Mouse (Mus musculus) fat pad, adult 2 months (tissue): ENCODE results near the gene Cygb.

ENCODE experiments used
- DNase-seq: peaks from one replicate; pipeline ENCODE4 v3.0.0-alpha.2; 2011; ENCODE audit warnings: low read depth, low spot score; ENCODE audit errors: extremely low read depth

Gene Cygb

DNA sequence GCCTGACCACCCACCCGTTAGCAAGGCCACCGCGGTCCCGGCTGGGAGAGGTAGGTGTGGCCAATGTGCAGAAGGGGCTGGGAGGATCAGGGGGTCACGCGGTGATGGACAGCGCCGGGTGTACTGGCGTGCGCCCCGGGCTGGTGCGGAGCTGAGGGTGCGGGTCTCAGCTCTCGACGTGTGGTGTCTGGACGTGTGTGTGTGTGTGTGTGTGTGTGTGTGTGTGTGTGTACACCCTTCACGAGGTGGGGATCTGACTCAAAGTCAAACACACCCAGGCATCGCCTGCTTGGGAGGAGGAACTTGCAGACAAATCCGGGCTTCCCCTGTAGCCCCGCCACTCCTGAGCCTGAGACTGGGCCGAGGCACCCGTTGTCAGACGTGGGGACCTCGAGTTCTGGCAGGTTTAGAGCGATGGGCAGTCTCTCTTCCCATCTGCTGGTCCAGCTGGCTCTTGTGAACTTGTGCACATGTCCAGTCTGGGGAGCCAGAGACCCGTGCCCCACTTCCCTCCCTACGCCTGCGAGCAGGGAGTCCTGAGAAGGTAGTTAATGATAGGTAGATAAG, at the start of gene Cygb:
Gene Cygb, minus strand, starts transcription at position 59 of the 567 bp plus-strand sequence.
- no peak for DNase-seq

DNA sequence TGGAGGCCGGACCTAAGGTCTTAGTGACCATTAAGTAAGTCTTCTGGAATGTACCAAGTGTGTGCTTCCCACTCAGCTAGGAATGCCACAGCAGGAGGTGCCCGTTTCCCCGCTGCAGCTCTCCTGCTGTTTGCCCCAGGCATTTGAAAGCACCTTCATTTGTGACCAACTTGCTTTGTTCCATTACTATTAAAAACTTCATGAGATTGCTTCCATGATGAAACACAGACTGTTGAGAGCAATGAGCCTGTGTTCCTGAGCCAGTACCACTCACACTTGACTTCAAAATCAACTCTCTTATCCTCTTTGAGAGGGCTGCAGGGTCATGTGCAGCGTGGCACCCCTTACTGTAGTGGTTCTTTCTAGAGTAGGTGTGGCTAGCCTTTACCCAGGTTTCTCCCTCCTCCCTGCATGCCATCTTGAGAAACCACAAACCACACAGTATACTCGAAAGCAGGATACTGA, 47.3 kb upstream of the Cygb start:
- no peak for DNase-seq

DNA sequence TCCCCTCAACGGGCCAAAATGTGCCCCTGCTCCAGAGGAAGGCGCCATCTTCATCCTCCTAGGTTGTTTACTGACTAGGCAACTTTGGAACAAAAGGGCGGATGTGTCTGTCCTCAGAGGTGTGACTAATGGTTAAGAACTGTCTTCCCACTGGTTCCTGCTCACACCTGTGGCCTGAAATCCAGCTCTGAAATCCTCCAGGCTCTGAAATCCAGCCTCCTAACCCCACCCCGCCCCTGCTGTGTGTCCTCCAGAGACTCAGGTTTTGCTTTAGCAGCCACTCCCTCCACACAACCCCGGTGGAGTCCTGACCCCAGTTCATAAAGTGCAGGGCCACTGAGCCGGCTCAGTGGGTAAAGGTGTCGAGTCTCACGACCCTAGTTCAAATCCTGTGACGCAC, 43.4 kb upstream of the Cygb start:
- no peak for DNase-seq

DNA sequence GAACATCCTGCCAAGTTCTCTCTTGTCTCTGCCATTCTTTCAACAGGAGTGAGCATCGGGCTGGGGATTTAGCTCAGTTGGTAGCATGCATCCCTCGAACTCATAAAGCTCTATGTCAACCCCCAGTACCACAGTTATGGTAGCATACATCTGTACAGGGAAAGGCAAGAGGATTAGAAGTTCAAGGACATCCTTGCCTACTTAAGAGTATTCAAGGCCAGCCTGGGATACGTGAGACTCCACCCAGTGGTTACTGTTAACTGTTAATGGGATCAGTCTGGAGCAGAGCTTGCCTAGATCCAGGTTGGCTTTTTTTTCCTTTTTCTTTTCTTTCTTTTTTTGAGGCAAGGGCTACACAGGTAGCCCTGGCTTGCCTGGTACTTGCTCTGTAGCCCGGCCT, 42.3 kb upstream of the Cygb start:
- no peak for DNase-seq

DNA sequence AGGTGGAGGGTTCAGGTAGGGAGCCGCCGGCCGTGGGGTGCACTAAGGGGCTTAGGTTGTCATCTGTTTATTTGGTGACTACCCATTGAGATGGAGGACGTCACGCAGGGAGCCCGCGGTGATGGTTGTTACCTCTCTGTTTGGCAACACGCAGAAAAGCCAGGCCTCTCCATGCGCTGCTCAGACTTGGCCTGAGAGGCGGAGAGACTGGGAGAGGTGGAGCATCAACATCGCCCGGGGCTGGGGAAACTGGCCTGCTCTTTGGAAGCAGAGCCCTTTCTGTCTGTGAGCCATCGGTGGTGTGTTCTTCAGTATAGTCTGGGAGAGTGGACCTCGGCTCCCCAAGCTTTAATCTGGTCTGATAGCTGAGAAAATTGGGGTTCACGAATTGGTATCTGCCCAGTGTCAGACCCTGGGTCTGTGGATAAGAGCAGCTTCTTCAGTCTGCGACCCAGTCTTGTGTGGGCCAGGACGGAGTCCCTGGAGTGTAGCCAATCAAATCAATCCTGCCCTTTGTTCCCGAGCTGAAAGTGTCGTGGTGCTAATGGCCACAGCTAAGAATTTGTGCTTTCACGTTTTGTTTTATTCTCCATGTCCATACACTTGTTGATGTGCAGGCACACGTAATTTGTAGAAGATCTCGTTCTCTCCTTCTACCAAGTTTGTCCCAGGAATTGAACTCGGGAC, 41.2 kb upstream of the Cygb start:
- DNase-seq: no peak

DNA sequence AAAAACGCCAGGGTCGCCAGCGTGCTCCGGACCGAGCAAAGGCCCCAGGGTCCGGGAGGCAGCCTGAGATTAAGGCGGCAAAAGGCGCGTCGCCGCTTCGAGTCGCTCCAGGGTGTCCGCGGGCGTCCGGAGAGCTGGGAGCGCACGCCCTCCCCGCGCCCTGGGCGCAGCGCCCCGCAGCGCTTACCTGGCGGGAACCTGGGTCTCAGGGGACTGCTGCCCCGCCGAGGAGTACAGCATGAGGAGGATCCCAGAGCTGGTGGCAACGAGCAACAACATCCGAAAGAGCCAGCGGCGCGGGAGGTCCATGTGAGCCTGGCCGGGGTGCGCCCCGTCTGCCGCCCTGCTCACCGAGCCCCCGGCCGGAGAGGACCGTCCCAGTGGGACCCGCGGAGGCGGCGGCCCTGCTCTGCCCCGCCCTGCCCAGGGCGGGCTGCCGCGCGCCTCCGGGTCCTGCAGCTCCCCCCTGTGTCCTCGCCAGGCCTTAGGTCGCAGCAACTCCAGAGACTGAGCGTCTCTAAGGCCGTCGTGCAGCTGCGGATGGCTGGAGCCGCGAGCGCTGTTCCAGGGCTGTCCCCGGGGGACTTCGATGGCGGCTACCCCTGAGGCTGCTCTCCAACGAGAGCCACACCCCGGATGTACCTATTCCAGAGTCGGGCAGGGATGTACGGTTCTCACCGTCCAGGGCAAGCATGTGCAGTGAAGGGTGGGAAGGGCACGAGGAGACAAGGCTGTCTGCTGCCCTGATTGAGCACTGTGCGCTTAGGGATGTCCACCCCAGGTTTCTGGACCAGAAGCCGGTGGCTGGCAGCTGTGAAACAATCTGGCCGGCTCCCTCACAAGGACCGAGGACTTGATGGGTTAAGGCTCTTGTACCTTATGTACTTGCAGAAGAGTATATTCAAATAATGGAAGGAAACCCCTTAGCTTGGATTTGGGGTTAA, 40.4 kb upstream of the Cygb start:
- no peak for DNase-seq

DNA sequence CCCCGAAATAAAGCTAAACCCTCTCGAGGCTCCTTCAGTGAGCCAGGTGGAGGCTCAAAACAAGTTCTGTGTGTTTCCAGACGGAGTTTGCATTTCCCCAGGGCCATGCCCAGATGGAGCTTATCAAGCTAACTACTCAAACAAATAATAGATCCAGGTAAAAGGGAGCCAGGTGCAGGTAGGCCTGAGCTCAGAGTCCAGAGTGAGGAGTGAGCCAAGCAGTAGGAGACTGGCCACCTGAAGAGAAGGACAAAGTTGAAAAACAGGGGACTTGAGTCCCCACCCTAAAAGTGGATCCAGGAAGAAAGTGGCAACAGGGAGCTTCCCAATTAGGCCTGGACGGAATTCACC, 39.8 kb upstream of the Cygb start:
- no peak for DNase-seq

DNA sequence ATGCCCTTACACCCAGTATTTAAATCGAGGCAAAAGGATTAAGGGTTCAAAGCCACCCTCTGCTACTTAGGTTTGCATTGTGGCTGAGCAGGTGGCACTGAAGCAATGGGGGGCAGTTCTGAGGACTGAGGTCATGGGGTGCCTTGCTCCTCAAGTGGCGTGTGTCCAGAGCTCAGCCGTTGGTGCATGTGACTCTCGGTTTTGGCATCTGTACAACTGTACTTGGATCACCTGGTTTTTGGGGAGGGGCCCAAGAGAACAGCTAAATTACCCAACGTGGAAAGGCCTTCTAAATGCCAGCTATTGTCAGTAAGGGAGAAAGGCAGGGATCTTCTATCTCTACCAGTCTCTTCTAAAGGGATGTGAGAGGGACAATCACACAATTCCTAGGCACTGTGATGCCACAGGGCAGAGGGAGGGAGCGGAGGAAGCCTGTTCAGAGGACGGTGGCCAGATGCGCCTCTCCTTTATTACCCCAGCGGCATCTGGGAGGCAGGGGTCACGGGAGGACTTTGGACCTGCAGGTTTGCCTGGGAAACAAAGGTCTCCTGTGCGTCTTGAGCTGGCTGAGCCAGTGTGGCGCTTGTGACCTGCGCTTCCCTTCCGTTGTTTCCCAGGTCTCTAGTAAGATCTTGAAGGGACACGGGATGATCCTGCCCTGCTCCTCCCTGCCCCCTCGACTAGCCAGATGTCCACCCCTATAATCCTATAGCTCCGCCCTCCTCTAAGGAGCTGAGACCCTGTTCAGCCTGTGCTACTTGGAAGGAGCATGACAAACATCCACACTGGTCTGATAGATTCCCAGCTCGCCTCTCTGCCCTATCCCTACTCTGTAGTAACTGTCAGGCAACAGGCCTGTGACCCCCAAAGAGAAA, 36.8 kb upstream of the Cygb start:
- DNase-seq: no peak

DNA sequence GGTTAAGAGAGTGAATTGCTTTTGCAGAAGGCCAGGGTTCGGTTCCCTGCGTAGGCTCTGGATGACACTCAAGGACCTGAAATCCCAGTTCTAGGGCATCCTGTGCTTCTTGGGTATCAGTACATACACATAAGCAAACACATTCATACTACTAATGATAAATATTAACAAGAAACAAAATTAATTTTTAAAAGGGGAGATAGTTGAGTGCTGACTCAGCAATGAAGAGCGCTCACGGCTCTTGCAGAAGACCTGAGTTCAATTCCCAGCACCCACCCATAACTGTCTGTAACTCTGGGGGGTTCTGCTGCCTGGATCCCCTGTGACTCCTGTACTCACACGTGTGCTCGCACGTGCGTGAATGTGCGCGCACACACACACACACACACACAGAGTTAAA, 35.5 kb upstream of the Cygb start:
- no peak for DNase-seq

DNA sequence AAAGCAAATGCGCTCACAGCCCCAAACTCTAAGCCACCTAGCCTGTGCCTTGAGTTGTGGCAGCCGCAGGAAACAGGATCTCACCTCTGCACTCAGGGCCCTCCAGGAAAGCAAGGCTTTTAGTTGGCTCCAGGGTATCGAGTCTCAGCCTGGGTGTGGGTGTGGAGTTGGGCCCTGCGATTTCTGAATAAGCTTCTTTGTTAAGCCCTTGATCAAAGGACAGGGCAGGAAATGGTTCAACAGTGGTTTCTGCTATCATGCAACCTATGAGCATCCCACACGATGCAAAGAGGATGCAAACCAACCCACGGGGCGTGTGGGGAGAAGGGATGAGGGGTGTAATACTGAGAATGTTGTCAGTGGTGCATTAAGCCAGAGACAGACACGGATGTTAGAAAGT, 33.8 kb upstream of the Cygb start:
- DNase-seq: no peak

DNA sequence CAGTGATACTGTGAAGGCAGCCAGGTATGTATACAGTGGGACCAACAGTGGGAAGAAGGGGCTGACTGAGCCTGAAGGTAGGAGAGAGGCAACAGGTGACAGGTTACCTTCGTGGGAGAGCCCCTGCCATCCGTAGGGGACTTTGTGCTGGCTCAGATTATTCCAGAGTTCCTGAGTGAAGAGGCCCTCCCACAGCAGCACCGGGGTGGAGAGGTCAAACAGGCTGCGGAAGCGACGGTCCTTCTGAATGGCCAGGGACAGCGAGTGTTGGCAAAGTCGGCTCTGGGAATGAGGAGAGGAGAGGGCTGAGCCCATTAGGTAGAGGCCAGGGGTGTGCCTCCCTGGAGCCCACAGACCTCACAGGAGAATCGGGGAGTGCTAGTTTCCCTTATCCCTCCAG, 31.6 kb upstream of the Cygb start:
- no peak for DNase-seq

DNA sequence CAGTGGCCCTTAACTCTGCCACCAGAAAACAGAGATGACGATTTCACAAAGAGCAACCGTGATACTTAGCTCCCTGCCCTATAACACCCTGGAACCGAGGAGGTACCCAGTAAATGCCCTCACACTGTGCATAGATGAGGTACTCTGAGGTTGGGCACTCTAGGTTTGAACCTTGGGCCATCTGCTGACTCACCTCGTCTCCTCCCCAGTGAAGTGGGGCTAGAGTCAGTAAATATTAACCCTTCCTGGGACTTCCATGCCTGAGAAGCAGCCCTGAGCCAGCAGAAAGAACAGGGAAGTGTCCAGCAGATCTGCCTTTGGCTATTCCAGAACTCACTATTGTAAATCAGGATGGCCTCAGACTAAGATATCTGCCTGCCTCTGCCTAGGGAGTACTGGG, 29.7 kb upstream of the Cygb start:
- no peak for DNase-seq

DNA sequence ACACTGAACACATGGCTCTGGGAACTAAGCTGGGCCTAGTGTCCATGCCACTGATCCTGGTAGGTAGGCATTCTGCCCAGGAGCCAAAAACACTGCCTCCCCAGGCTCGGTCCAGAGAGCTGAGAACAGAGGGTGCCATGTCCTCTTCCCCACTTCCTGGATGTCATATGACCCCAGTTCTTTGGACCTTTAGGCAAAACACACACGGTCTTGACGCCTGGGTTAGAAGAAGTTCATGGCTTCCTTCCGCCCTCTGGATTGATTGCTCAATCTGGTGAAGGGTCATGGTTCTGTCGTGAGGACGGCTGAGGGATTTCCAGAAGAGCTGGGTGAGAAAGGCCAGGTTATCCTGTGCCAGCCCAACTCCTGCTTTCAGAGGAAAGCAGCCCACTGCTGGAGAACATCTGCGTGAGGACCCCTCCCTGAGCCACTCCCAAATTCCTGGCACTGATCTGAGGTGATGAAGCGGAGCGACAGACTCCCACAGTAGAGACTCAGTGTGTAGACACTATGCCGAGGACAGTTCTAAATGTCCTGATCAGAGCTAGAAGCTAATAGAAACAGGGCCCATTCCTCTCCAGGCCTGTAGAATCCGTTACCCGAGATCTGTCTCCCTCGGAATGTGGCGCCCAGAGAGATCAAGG, 28.5 kb upstream of the Cygb start:
- no peak for DNase-seq

DNA sequence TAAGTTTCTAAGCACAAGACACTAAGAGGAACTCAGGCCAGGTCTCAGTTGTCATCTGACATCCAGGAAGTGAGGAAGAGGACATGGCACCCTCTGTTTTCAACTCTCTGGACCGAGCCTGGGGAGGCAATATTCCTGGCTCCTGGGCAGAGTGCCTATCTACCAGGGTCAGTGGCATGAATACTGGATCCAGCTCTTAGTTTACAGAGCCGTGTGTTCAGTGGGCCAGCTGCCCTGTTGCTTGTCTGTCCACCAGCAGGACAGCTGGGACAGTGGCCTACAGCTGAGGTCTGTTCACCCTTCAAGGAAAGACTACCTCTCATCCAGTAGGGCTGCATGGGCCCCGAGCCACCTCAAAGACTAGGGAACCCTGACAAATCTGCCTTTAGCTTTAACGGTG, 27.0 kb upstream of the Cygb start:
- DNase-seq: no peak

DNA sequence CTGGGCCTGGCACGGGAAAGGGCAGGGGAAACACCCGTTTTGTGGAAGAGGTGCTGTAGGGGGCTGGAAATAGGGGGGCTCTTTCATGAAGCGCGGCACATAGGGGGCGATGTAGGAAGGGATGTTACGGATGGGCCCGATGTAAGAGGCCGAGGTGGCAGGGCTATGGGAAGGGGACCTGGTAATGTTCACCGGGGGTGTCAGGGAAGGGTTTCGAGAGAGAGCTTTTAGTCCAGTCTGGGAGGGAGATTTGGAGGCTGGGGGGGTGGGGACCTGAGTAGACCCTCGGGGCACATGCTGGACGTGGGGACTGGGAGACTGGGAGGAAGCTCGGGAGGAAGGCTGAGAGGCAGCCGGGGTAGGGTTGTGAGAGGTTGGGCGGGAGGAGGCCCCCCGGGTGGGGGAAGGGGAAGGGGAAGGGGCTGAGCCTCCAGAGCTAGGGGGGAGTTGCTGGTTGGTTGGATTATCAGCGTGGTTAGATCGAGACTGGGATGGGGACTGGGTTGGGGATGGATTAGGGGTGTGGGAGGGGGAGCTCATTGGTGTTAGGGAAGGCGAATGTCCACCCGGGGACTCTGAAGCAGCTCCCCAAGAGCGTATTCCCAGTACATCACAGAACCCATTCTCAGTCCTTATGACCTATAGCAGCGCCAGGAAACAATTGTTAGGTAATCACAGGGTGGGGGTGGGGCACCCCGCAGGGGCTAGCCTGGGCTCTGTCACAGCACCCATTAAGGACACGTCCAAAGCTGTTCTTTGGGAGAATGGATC, 26.4 kb upstream of the Cygb start:
- DNase-seq: no peak

DNA sequence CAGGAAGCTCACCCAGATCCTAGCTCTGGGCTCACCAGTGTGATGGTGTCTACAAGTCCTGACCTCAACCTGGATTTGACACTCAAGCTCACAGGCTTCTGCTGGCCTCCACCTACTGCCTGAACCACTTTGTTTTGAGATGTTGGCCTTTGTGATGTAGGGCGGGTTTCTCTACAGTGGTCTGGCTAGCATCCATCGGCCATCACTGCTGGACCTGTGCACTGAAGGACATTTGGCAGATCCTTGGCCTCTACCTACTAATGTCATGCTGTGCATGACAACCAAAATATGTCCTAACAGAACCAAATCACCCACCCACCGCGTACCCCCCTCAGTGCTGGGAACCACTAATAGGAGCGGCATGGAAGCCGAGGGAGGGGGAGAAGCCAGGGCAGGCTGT, 25.0 kb upstream of the Cygb start:
- DNase-seq: no peak

DNA sequence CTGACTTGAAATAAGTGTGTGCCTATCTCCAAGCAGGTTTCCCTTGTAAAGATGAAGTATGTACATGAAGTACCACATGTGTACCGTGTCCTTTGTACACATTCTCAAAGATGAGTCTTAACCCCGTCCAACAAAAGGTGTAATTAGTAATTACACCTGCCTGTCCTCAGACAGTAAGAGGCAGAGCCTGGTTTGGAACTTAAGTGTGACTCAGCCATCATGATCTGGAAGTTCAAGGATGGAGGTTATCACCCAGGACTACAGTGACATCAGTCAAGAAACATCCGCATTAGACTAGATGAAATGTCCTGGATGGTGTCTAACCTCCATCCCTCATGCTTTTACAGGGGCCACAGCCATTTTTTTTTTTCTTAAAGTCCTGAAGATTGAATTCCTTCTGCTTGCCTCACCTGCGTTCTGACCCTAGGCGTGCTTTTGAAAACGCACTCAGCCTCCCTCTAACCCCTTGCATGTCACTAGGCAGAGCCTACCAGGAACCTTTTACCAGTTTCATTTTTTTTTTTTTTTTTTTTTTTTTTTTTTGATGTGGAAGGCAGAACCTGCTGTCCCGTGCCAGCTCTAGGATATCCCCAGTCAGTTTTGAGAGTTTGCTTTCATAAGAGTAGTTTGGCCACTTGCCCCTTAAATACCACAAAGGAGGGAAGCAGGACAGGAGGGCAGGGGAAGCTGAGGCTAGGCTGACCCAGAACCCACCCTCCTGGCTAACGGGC, 23.8 kb upstream of the Cygb start:
- DNase-seq: no peak

DNA sequence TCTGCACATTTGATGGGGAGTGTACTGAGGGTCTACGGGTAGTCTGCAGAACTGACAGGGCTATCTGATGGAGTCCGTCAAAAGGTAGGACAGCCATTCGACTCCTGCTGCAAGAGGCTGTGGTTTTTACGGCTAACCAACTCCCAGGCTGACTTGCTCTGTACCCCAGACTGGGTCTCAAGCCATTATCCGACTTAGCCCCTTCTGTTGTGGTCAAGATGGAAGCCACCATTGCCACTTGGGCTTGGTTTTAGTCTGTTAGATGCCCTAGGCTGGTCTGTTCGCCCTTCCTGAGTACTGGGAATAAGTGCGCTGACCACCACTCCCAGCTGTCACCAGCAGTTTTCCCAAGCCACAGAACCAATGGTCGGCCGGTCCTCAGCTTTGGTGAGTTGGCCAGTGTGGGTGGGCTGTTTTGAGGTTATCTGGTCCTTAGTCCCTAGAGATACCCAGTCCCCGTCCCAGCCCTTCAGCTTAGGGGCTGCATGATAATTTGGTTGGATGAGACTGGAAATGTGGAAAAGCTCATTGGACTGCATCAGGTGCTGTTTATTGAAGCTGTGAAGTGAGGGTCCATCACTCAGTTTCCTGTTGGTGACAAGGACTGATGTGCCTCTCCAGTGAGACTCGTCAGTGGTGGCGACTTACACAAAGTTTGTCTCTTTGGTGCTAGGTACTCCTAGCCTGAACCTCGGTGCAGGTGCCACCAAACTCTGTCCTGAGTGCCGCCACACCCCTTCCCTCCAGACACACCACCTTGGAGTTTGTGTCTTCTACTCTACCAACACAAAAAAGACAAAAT, 22.3 kb upstream of the Cygb start:
- DNase-seq: no peak
